Mouse (Mus musculus) heart, postnatal 10 days (tissue): ENCODE measurements around the gene Olfr875. TPM values are rescaled to one million over a fixed set of nuclear protein-coding genes. Genes with fewer than 3 reads are reported as not detected.
"Not testable (repeated sequence)": the region's sequence is repeated elsewhere in the genome, so short reads cannot be mapped to it uniquely, and the experiment has no call there.

ENCODE experiments used
- DNase-seq, 2 experiments: peaks; one replicate each; pipeline ENCODE4 v3.0.0; 2021
- intact Hi-C: fragments of 180-260 bp; cut with DNase I; formaldehyde crosslinking; loops from one replicate; pipeline ENCODE4 v1.15.1; 2025
- total RNA-seq, 2 experiments: library from RNA; stranded (reverse); gene quantifications; 2 replicates each; pipeline ENCODE4 v1.2.3; 2021

Olfr875 gene
- not detected for total RNA-seq

DNA sequence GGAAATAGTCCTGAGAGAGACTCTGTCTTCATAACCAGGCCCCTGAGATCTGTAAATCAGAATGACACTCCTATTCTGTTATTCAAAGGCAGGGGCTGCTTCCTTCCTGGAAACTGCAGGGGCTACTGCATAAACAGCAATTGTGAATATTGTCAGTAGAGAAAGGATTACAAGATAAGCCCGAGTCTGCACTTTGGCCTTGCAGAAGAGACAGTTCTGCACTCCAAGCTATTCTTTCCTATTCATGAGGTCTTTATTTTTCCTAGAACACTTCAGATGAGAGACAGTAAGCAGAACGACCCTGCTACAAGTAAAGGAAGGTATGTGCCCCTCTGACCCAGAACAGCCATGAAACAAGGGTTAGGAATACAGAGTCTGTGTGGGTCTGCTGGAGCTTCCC is at the start of gene Olfr875:
Gene Olfr875 (plus strand): TSS at position 99 of the 400 bp plus-strand sequence.
- DNase-seq: no peak
- intact Hi-C loops: no loop called here

- intact Hi-C loops: no loop called here
- DNase-seq: no peak
These were observed 37.3 kb upstream of the Olfr875 start for GRCm38 (mm10) chr9:37734310-37734709.

DNA sequence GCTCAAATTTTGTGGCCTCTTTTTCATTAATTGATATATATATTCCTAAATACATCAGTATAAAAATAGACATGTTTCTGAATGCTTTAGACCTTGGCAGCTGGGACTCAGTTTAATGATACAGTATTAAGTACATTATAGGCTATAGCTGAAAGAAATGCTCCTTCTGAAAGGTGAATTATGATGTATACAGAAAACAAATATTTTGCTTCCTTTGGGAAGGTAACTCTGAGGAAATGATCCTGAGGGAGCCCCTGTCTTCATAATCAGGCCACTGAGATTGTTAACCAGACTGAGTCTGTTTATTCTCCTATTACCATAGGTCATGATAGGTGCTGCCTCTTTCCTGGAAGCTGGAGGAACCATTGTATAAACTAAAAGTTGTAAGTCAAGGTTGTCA is 26.9 kb upstream of the Olfr875 start, which contains the start of gene Olfr874:
Gene Olfr874 (plus strand): TSS at position 301 of the 400 bp plus-strand sequence.
- no peak for DNase-seq
- intact Hi-C loops: no loop called here

- DNase-seq: peak in 1 of 2 experiments; percentile 2
- intact Hi-C loops: no loop called here
These were observed 21.2 kb upstream of the Olfr875 start for GRCm38 (mm10) chr9:37750319-37751075.

GRCm38 (mm10) chr9:37751467-37751866 is 20.2 kb upstream of the Olfr875 start:
- intact Hi-C loops: no loop called here

GRCm38 (mm10) chr9:37752006-37752405 is 19.7 kb upstream of the Olfr875 start:
- intact Hi-C loops: no loop called here
- DNase-seq: no peak

More at GRCm38 (mm10) chr9:37751467-37751866, 20.2 kb upstream of the Olfr875 start:
- DNase-seq: no peak

- intact Hi-C loops: no loop called here
- DNase-seq: no peak
These were observed 9.9 kb upstream of the Olfr875 start for GRCm38 (mm10) chr9:37761728-37762127.

GRCm38 (mm10) chr9:37762541-37762940 is 9.1 kb upstream of the Olfr875 start:
- intact Hi-C loops: no loop called here
- no peak for DNase-seq

DNA sequence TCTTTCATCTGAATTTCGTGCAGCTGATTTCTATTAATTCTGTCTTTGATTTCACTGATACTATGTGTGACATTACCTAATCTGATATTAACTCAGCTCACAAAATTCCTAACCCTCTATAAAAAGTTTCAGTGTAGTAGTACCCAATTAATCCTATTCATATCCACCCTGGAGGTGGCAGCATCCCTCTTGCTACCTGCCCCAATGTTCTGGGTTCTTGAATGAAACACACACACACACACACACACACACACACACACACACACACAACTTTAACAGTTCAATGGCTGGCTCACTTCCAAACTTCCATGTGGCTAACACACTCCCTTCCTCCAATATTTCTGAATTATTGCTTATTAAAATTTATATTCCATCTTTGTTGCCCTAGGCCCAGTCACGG is 996 bp upstream of the Olfr875 start:
- DNase-seq: no peak
- intact Hi-C loops: no loop called here

- intact Hi-C loops: no loop called here
- peak; percentile 20 to 36 for DNase-seq
These were observed 11.2 kb downstream of the Olfr875 start for GRCm38 (mm10) chr9:37782766-37783260.

DNA sequence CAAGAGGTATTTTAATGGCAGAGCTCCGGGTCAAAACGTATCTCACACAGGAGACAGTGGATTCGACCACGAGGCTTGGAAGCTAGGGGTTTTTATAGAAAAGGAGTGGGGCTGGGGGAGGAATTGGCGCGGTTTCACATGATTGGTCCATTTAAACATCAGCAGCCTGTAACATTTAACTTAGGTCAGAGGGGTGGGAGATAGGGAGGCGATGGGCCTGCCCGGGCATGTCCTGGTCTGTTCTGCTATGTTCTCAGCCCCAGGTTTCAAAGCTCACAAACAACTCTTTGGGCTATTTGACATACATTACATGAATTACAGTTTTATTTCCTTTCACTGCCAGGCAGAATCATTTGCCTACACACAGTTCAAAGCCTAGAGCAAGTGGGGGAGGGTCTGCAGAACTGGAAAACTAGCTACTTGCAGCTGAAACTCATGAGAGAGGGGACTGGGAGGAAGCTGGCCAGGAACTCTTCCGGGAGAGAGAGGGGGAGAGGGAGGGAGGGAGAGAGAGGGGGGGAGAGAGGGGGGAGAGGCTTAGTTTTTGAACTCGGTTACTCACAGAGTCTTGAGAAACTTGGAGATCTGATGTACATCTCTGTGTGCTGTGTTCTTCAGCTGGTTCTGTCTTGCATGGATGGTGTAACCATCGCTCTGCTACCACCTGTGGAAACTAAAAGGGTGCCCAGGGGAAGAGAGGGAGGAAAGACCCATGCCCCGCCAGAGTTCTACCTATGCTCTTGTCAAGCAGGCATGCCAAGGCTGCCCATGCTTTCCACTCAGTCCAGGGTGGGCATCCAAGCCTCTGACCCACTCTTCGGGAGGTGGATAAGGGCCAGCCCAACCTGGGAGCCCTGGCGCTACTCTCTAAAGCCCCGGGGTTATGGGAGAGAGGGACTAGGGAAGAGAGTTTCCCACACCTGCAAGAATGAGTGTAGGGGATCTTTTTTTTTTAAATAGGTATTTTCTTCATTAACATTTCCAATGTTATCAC is 12.0 kb downstream of the Olfr875 start:
- DNase-seq, intact Hi-C loops: not testable (repeated sequence)

DNA sequence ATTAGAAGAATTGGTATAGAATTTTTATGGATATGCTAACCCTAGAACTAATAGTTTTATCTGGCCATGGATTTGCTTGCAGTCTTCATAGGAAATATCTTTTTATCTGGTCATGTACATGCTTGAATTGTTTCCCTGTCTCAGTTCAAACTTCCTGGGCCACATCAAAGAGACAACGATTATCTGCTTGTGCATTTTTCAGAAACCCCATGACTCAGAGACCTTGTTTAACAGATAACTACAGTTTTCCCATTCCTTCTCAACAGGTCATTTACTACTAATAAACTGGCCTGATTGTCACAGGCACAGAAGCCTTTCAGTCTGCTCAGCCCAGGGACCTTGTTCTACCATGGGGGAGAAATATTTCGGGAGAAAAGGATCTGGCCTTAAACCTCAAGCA is 14.8 kb downstream of the Olfr875 start:
- no peak for DNase-seq
- intact Hi-C loops: no loop called here

DNA sequence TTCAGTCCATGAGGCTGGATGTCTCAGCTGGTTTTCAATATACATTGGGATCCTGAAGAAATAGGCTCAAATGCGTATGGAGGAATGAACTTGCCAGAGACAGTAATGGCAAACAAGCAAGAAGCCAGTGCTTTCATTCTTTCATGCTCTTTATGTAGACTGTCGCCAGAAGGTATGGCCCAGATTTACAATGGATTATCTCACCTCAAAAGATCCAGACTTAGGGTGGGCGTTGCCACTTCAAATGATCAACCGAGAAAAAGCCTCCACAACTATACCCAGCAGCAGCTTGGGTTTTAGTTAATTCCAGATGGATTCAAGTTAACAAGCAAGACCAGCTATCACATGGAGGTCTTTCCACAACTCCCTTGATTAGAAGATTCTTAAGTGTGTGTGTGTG is 30.4 kb downstream of the Olfr875 start:
- no peak for DNase-seq
- intact Hi-C loops: no loop called here

GRCm38 (mm10) chr9:37802731-37803130 is 31.1 kb downstream of the Olfr875 start, which contains the start of gene Olfr876:
Gene Olfr876, plus strand, starts transcription at chr9:37803031.
- intact Hi-C loops: no loop called here
- DNase-seq: no peak

- intact Hi-C loops: no loop called here
- DNase-seq: no peak
These were observed 35.6 kb downstream of the Olfr875 start for GRCm38 (mm10) chr9:37807235-37807634.

DNA sequence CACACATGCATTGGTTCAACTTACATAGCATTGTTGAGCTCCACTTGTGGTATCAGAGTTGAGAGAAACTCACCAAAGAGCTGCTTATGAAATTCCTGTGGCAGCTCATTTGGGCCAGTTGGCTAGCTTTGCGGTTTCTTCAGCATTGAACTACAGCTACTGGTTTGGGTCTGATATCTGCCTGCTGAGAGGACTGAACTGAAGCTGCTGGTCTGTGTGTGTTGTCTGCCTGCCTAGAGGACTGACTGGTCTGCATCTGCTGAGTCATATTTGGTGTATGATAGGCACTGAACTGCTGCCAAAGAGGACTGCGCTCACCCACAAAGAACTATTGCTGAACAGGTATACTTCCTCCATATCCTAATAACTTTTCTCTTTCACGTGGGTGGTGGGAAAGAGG is 36.8 kb downstream of the Olfr875 start:
- intact Hi-C loops: no loop called here
- peak; percentile 3 to 4 for DNase-seq

DNA sequence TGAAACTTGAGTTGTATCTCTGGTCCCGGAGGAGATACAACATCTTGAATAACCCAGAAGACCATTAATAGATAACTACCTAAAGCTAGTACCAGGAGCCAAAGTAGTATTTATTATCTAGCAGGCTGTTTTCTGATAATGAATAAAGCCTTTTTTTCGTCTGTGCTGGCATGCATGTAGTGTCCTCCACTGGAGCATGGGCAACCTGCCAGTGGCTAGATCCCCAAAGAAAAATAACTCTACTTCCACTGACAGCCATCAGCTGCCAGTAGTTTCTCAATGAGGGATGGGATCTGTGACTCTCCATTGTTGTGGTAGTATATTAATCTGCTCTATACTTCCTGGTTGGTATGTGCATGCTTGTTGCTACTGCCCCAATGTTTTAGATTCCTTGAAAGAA is 37.3 kb downstream of the Olfr875 start:
- peak; percentile 8 to 10 for DNase-seq
- intact Hi-C loops: no loop called here

- no peak for DNase-seq
- intact Hi-C loops: no loop called here
These were observed 43.0 kb downstream of the Olfr875 start for GRCm38 (mm10) chr9:37814696-37815095.
